Mouse (Mus musculus): ENCODE results near the gene Trpv2.

Gene Trpv2

GRCm38 (mm10) chr11:62558152-62558551 lies 16.1 kb upstream of the Trpv2 start:
- CTCF ChIA-PET, result no interaction called here

DNA sequence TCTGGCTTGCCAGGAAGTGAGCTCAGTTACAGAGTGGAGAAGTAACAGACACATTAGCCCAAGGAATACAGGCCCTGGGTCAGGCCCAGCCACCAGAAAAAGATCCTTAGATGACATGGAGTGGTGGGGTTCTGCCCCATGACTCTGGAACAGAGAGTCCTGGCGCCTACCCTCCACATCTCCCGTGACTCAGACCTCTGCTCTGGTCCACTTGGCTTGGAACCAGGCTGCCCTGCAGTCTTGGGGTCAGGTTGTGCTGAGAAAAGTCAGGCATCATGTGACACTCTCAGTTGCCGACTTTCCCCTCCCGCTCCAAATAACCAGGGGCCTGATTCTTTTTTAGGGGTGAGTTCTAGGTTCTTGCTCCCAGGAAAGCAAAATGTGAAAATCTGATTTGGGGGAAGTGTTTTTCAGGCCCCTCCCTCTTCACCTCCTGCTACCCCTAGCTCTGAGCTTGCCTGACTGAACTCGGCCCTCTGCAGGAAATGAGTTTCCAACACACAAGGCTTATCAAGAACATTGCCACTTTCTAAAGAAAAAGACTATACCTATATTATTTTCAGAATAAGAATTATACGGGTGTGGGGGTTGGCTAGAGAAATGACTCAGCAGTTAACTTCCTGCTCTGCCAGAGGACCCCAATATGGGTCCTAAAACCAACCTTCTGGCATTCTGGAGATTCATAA lies 15.2 kb upstream of the Trpv2 start:
- CTCF ChIA-PET, result interaction anchor here (0.6 kb wide), 1 partner anchor 104 kb away, joined by 4 read pairs; no protein-coding TSS in a partner anchor

DNA sequence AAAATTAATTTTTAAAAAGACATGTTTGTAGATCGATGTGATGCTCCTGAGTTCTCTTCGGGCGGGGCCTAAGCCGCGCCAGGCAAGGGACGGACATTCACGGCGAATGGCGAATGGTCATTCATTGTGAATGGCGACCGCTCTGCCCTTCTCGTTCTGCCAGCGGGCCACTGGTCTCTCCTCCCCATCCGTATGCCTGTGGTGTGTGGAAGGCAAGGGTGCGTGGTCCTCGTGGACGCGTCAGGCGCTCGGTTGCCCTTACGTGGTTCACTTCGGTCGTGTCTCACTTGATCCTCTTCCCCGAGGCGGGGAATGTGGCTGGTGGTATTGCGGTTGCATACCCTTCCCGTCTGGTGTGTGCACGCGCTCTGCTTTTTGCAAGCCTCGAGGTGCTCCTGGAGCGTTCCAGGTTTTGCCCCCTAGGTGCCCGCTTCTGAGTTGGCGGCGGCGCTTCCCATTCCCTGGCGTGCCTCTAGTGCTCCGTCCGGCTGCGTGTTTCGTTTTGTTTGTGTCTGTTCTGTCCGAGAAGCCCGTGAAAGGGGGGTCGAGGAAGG lies 13.7 kb upstream of the Trpv2 start:
- CTCF ChIA-PET, result no interaction called here

GRCm38 (mm10) chr11:62563590-62563989 lies 10.7 kb upstream of the Trpv2 start:
- CTCF ChIA-PET, result no interaction called here

- CTCF ChIA-PET, result no interaction called here
Observed at GRCm38 (mm10) chr11:62565747-62566146, 8.5 kb upstream of the Trpv2 start.

GRCm38 (mm10) chr11:62566211-62566610 lies 8.1 kb upstream of the Trpv2 start:
- CTCF ChIA-PET, result no interaction called here

DNA sequence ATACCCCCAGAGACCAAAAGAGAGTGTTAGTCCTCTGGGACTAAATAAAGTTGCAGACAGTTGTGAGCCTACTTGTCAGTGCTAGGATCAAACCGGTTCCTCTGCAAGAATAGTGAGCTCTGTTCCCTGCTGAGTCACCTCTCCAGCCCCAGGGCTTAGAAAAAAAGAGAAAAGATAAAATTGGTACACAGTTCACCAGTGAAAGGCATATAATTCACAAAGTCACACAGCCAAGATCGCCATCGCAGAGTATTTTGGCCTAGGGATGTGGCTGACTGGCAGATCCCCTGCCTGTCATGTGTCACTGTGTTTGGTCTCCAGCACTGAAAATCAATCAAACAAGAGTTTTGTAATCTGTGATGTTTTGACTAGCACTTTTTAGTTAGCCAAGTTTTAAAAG lies 6.0 kb upstream of the Trpv2 start:
- CTCF ChIA-PET, result no interaction called here

- CTCF ChIA-PET, result interaction anchor here (0.7 kb wide), 1 partner anchor 127 kb away, joined by 3 read pairs; no protein-coding TSS in a partner anchor
Observed at GRCm38 (mm10) chr11:62574703-62575085, 408 bp downstream of the Trpv2 start.

GRCm38 (mm10) chr11:62575297-62575658 lies 992 bp downstream of the Trpv2 start:
- CTCF ChIA-PET, result interaction anchor here (0.7 kb wide), 1 partner anchor 128 kb away, joined by 3 read pairs; no protein-coding TSS in a partner anchor

DNA sequence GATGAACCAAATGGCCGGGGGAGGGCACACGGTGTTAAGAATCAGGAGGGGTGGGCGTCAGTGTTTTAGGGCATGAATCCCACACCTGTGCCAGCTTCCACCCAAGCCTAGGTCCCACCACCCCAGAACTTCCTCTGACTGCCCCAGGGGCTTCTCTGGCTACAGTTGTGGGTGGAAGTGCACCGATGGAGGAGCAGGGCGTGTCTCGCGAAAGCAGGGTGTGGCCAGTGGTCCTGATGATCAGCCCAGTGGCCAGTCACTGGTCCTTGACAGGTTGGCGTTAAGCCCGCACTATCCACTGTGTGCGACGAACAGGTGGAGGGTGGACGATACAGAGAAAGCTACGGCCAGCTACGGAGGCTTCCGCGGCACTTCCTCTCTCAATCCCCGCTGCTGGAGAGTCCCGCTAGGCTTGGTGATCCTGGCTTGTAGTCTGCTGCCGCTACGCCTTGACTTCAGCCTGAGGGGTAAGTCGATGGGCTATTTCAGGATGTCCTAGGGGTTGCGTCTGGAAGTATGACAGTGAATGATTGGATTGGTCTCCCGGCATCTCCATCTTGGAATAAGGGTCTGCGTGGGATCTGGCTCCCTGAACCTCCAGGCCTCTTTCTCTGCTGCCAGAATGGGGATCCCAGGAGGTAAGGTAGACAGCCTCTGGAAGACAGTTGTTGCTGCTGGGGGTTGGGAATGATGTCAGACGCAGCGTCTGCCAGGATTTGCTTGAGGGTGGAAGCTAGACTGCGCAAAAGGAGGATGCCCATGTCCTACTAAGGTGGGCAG lies 1.6 kb downstream of the Trpv2 start:
- CTCF ChIA-PET, result no interaction called here

DNA sequence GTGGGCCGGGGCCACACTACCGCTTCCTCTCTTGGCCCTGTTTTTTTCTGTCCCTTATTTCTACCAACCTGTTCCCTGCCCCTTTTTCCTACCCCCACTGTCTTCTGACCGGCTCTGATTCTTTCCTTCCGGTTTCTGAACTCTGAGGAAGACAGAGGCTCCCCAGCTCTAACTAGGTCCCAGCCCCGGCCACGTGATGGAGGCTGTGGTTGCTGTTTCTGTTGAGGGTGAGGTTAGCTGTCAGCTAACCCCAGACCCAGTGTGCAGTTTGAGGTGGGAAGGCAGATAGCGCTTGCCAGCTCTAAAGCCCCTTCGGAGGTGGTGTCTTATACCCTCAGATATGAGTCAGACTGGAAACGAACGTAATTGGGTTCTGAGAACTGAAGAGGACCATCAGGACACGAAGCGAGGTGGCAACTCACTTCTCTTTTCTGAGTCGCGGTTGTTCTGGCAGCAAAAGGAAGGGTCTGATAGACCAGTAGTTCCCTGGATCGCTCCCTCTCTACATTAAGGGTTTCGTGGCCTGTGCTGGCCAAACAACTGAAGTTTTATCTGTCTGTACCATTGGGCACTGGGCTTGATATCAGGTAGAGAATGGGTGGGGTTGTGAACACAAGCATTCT lies 2.4 kb downstream of the Trpv2 start:
- CTCF ChIA-PET, result interaction anchor here (0.6 kb wide), 1 partner anchor 91 kb away, joined by 4 read pairs; no protein-coding TSS in a partner anchor

GRCm38 (mm10) chr11:62583031-62583430 lies 8.7 kb downstream of the Trpv2 start:
- CTCF ChIA-PET, result no interaction called here

DNA sequence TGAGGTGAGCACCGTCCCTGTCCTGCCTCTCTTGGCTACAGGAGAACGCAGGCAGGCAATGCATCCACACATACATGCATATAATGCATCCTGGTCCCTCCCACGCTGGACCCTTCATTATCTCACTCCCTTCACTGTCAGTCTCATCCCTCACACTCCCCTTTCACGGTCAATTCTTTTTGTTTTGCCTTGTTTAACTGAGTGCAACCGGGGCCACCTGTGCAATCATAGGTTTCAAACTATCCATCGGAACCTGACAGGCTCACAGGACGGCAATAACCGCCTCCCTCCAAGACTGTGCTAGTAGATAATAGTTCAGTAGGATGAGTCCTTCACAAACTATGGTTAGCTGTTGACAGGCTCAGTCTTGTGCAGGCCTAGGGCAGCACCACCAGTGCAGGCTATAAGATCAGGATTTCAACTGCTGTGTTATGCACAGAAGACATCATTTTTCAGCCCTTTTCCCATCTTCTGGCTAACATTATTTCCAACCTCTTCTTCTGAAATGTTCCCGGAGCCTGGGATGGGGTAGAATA lies 10.5 kb downstream of the Trpv2 start:
- CTCF ChIA-PET, result no interaction called here

DNA sequence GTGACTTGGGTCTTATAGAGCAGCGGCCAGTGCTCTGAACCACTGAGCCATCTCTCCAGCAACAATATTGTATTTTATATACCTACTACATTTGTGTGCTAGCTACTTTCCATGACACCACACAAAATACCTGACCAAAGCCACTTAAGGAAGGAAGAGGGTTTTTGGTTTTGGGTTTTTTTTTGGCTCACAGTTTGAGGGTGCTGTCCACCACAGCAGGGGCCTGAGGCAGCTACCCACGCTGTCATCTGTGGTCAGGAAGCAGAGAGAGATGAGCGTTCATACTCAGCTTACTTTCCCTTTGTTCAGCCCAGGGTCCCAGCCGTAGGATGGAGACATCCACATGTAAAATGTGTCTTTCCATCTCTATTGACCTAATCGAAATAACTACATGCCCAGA lies 12.7 kb downstream of the Trpv2 start:
- CTCF ChIA-PET, result interaction anchor here (1.0 kb wide), 1 partner anchor 18 kb away, joined by 3 read pairs; no protein-coding TSS in a partner anchor

DNA sequence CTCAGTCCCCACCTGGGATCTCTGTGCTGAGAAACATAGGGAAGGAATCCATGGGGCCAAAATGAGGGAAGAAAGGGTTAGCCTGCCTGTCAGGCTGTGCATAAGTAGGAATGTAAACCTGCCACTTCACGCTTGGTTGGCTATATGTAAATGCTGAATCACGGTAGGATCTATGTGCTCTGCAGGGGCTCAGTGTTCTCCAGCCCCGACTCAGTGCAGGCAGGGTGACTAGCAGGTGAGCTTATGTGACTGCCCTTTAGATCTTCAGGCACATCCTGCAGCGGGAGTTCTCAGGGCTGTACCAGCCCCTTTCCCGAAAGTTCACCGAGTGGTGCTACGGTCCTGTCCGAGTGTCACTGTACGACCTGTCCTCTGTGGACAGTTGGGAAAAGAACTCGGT lies 15.1 kb downstream of the Trpv2 start:
- CTCF ChIA-PET, result no interaction called here

GRCm38 (mm10) chr11:62591026-62591425 lies 16.7 kb downstream of the Trpv2 start:
- CTCF ChIA-PET, result interaction anchor here (0.6 kb wide), 1 partner anchor 103 kb away, joined by 3 read pairs; no protein-coding TSS in a partner anchor

DNA sequence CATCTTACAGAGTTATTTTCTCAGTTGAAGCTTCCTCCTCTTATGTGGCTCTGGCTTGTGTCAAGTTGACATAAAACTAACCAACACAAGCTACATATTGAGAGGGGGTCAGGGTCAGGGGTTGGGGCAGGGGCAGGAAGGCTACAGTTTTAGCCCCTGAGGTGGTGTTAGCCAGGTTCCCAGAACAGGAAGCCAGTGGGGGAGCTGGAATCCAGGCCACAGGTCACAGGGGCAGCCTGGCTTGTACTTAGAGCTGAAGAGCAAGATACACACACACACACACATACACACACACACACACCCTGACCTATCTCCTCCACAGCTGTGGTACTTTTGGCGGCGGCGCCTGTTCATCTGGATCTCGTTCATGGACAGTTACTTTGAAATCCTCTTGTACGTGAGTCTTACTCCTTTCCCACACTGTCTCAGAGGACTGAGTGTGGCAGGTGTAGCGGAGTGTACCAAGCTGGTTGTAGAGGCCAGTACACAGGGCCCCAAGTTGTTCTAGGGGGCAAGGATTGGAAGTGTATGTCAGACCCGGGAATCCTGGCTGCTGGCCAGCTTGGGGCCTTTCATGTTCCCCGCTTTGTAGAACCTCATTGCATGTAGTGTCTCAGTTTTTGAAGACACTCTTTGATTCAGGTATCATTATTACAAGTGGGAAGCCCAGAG lies 17.8 kb downstream of the Trpv2 start:
- CTCF ChIA-PET, result interaction anchor here (0.5 kb wide), 1 partner anchor 35 kb away, joined by 3 read pairs; no protein-coding TSS in a partner anchor

- CTCF ChIA-PET, result no interaction called here
Observed at GRCm38 (mm10) chr11:62598571-62598970, 24.3 kb downstream of the Trpv2 start.

- CTCF ChIA-PET, result no interaction called here
Observed at GRCm38 (mm10) chr11:62601732-62602618, 27.7 kb downstream of the Trpv2 start.

DNA sequence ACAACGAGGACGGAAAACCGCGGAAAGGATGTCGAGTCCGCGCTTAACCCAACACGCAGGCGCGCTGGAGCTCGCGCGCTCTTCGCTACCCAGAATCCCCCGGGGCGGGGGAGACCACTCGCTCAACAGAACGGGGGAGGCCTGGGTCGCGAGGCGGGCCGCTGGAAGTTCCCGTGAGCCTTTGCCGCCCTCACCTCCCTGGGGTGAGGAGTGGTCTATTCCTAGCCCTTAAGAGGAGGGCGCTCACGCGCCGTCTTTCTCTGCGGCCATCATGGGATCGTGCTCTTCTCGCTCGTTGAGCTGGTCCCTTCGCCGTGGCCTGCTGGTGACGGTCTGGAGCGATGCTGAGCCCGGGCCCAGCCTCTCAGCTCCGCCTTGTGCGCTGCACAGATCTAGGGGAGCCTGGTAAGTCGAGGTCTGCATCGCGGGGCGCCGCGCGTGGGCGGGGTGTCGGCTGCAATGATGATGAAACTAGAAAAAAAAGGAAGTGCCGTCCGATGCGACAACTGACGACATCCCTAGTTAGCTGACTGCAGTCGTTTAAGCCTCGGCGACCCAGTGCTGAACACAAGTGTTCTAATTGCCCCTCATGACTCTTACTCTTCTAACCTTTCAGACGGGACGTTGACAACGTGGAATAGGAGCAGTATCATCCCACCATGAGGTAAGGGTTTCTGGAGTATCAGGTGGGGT lies 28.5 kb downstream of the Trpv2 start:
- CTCF ChIA-PET, result interaction anchor here (1.4 kb wide), 1 partner anchor 50 kb away, joined by 5 read pairs; no protein-coding TSS in a partner anchor

Data from spleen, embryonic (tissue).